Mouse (Mus musculus) kidney, embryonic 14.5 days (tissue): ENCODE measurements around the gene Ccm2. TPM values are rescaled to one million over a fixed set of nuclear protein-coding genes. Genes with fewer than 3 reads are reported as not detected.

Source experiments
- ATAC-seq: fragments of 200-750 bp; cut with Nextera tagmentation; 2 replicates; pipeline ENCODE4 v1.8.0; 2017; ENCODE audit warnings: moderate number of reproducible peaks, mild to moderate bottlenecking, moderate TSS enrichment, moderate library complexity; ENCODE audit not compliant: low FRiP score, low TSS enrichment
- H3K27ac ChIP-seq: fragments of 300-500 bp; sonication (generic); 2 replicates; pipeline ENCODE4 v1.5.1; 2014; ENCODE audit warnings: low read depth, mild to moderate bottlenecking, low read length, moderate library complexity, mixed read lengths
- H3K27me3 ChIP-seq: fragments of 300-500 bp; sonication (generic); 2 replicates; pipeline ENCODE4 v1.6.1; 2014; ENCODE audit warnings: mild to moderate bottlenecking, low read length; ENCODE audit not compliant: control insufficient read depth, insufficient read depth
- H3K36me3 ChIP-seq: fragments of 300-500 bp; sonication (generic); 2 replicates; pipeline ENCODE4 v1.6.1; 2014; ENCODE audit warnings: low read length, mixed read lengths; ENCODE audit not compliant: control insufficient read depth, insufficient read depth
- H3K4me1 ChIP-seq: fragments of 300-500 bp; sonication (generic); 2 replicates; pipeline ENCODE4 v1.6.1; 2014; ENCODE audit warnings: low read length, mixed read lengths; ENCODE audit not compliant: control insufficient read depth, insufficient read depth
- H3K4me2 ChIP-seq: fragments of 300-500 bp; sonication (generic); replicated peaks from 2 replicates; pipeline ENCODE4 v1.6.1; 2014; ENCODE audit warnings: low read depth, mild to moderate bottlenecking, low read length
- H3K4me3 ChIP-seq: fragments of 300-500 bp; sonication (generic); 2 replicates; pipeline ENCODE4 v1.5.1; 2014; ENCODE audit warnings: mild to moderate bottlenecking, low read length
- H3K9ac ChIP-seq: fragments of 300-500 bp; sonication (generic); 2 replicates; pipeline ENCODE4 v1.6.1; 2014; ENCODE audit warnings: low read depth, mild to moderate bottlenecking, low read length, moderate library complexity
- H3K9me3 ChIP-seq: fragments of 300-500 bp; sonication (generic); 2 replicates; pipeline ENCODE4 v1.6.1; 2016; ENCODE audit warnings: low read length; ENCODE audit not compliant: control insufficient read depth
- WGBS: fragments of 180-500 bp; shearing (Covaris S2); extraction: QIAGEN DNeasy Blood & Tissue Kit; methylation state at CpG from one replicate; pipeline ENCODE4 v1.1.7; 2014; 5-methylcytosine and 5-hydroxymethylcytosine counted together
- polyA plus RNA-seq: library from polyadenylated mRNA; unstranded; fragments of >200 nt; fragmentation: Nextera tagmentation; extraction: Ambion mirVana; gene quantifications from 2 replicates; pipeline ENCODE4 v1.2.1, GENCODE M21; 2014

Gene Ccm2
- polyA plus RNA-seq, 1 experiment from 2014 or later, result 94.4 TPM

DNA sequence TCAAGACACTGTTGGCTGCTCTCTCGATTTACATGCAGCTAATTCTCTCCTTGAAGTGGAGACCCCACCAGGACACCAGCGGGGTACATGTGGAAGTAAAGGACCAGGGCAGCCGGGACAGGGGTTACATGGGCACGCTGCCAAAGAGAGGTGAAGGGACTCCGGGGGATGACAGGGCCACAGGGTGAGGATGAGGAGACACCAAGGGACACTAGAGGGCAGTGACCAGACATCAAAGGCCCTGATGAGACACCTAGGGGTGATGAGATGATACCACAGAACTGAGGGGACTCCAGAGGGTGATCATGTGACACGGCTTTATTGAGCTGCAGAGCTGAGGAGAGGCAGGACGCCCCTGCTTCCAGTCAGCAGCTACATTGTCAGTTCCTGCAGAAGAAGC, 50.8 kb downstream of the Ccm2 start:
- H3K36me3 ChIP-seq, result peaks cover 61% of the 10 kb centered on the region
- 62% methylated on average over 7 of the region's 7 CpGs for WGBS
- H3K9ac ChIP-seq, result no peak overlapping the region

DNA sequence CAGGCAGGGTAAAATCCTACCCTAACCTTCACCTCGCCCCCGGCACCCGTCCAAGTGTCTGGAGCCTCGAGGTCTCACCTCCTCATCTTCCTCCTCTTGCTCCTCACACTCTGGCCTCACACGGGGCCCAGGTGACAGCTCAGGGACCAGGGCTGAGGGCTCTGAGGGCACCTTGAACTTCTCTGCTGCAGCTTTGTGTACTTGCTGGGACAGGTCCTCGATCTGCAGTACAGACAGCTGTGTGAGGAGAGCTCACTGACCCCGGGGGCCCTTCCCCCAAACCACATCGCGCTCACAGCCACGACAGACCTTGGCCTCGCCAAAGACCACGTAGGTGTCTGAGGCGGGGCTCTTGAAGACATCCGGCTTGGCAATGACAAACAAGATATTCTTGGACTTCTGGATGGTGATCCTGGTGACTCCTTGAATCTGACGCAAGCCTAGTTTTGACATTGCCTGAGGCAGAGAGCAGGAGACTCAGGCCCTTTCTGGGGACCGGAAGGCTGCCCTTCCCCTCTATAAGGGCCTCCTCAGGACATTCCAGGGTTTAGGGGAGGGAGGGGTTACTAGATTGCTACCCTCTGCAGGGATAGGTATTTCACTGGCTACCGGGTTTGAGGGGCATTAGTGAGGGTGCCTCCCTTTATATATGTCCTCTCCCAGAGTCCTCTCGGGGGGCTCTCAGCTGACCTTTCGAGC, 51.7 kb downstream of the Ccm2 start:
- Histone ChIP-seq H3K9me3 (no peaks in the 10 kb centered on the region), H3K4me2 (no peak overlapping the region), H3K4me1 (peaks cover 13% of the 10 kb centered on the region), H3K27me3 (no peaks in the 10 kb centered on the region), H3K4me3 (no peak overlapping the region), H3K27ac (no peak overlapping the region), H3K9ac (no peak overlapping the region), H3K36me3 (peaks cover 53% of the 10 kb centered on the region)
- ATAC-seq, result no peak
- 55% methylated on average over 19 of the region's 19 CpGs for WGBS

More for the DNA sequence above, 50.8 kb downstream of the Ccm2 start:
- Histone ChIP-seq H3K9me3 (no peaks in the 10 kb centered on the region), H3K4me3 (no peak overlapping the region), H3K27me3 (no peaks in the 10 kb centered on the region), H3K4me2 (no peak overlapping the region), H3K4me1 (peaks cover 12% of the 10 kb centered on the region), H3K27ac (no peak overlapping the region)
- no peak for ATAC-seq

DNA sequence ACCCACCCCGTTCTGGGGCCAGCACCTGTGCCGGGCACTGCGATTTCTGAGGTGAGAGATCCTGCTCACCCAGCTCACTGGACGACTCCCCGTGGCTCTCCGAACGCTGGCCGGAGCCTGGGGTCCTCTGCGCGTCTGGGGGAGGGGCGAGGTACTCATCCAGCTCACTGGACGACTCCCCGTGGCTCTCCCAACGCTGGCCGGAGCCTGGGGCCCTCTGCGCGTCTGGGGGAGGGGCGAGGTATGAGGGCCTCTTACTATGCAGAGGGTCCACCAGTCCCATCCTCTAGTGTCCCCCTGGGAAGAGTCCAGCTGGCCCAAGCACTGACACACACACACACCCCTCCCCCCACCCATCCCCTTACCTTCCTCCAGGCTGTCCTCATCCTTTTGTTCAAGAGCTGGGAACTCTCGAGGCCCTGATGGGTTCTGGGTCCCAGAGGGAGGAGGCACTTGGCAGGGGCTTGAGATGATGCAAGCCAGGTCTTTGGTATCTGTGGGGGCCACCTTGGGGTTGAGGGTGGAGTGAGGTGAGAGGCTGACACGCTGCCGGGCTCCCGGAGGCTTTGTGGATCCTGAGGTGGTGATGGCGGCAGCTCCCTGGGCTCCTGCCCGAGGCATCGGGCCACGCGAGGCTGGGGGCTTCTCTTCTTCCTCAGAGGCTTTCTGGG, 52.5 kb downstream of the Ccm2 start:
- Histone ChIP-seq H3K27me3 (no peaks in the 10 kb centered on the region), H3K4me3 (no peak overlapping the region), H3K36me3 (peaks cover 44% of the 10 kb centered on the region), H3K9me3 (no peaks in the 10 kb centered on the region), H3K4me1 (peaks cover 16% of the 10 kb centered on the region), H3K27ac (no peak overlapping the region), H3K4me2 (no peak overlapping the region), H3K9ac (no peak overlapping the region)
- ATAC-seq, result 0 out of 2 replicates have a peak, but pooled peaks have one; percentile 22
- 23% methylated on average over 26 of the region's 27 CpGs for WGBS

DNA sequence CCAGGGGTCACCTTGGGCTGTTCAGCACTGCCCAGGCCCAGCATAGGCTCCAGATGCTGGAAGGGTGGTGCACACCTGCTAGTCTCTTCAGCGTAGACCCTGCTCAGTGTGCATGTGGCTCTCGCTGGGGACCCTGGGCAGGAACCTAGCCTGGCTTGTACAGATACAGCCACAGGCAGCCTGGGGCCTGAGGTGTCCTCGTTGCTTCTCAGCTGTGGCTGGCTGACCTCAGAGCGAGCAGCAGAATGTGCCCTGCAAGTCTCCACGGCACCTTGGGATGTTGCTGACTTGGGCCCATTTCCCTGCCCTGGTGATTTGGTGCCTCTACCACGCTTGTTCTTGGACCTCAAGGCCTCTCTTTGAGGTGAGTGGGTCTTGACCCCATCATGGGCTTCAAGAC, 53.1 kb downstream of the Ccm2 start:
- H3K9me3 ChIP-seq, result no peaks in the 10 kb centered on the region
- peaks cover 21% of the 10 kb centered on the region for H3K4me1 ChIP-seq
- H3K36me3 ChIP-seq, result peaks cover 38% of the 10 kb centered on the region
- no peak overlapping the region for H3K27ac ChIP-seq
- no peak overlapping the region for H3K4me2 ChIP-seq
- H3K27me3 ChIP-seq, result peaks cover 3% of the 10 kb centered on the region; the same call in 1 of the 2 replicates
- H3K9ac ChIP-seq, result no peak overlapping the region
- ATAC-seq, result no peak
- WGBS, result 82% methylated on average over 6 of the region's 6 CpGs
- no peak overlapping the region for H3K4me3 ChIP-seq

DNA sequence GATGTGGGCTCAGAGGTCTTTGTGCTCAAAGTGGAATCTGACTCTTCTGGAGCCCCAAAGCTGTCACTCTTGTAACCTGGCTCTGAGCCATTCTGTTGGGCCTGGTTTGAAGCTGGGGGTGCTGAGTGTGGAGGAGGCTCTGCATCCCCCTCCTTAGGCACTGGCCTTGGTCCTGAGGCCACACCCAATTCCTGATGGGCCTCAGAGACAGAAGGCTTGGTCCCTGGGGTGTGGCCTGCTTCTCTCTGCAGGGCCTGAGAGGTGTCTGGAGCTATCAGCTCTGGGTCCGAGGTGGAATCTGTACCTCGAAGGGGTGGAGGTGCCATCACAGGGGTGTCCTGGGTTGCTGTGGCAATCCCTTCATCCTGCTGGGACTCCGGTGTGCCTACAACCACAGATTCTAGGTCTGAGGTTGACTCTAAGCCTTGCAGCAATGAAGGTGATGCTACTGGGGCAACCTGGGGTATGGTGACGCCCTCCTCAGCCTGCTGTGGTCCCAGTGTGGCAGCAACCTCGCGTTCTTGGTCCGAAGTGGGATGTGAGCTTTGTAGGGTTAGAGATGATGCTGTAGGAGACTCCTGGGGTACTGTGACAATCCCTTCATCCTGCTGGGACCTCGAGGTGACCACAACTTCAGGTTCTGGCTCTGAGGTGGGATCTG, 53.7 kb downstream of the Ccm2 start:
- no peak overlapping the region for H3K9ac ChIP-seq
- H3K4me2 ChIP-seq, result no peak overlapping the region
- ATAC-seq, result no peak
- H3K36me3 ChIP-seq, result peaks cover 32% of the 10 kb centered on the region
- H3K4me3 ChIP-seq, result no peak overlapping the region
- no peak overlapping the region for H3K27ac ChIP-seq
- H3K9me3 ChIP-seq, result no peaks in the 10 kb centered on the region
- peaks cover 21% of the 10 kb centered on the region for H3K4me1 ChIP-seq
- WGBS, result 83% methylated on average over 8 of the region's 8 CpGs
- H3K27me3 ChIP-seq, result peaks cover 8% of the 10 kb centered on the region; the same call in 1 of the 2 replicates

DNA sequence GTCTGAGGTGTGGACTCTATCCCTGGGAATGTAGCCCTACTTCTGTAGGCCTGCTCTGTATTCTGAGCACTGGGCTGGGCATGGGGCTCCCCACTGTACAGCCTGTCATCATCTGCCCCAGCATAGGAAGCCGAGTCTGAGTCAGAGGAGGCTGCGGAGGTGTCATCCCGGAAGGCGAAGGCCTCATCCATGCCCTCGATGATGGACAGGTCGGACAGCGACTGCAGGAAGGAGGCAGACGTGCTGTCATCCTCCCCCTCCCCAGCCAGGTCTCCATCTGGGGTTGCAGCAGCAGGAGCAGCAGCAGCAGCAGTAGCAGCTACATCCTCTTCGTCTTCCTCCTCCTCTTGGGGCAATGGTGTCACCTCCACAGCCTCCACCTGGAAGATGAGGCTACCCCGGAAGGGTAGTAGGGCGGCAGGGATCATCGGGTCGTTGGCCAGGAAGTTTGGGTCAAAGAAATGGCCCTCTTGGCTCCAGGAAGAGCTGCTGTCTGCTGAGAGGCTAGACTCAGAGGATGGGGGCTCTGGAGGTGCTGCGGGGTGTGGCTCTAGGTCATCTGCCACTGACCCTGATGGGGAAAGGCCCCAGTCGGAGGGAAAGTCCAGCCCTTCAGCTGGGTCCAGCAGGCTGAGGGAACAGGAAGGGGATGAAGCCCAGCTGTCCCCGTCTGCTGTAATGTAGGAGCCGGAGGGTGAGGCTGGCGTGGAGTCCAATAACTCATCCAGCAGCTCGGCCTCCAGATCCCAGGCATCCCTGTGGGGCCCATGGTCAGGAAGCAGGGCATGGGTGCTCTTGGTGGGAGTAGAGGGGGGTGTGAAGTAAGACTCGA, 55.2 kb downstream of the Ccm2 start:
- 53% methylated on average over 20 of the region's 20 CpGs for WGBS
- Histone ChIP-seq H3K27ac (no peak overlapping the region), H3K4me2 (no peak overlapping the region), H3K4me1 (peaks cover 21% of the 10 kb centered on the region), H3K9me3 (no peaks in the 10 kb centered on the region), H3K27me3 (peaks cover 22% of the 10 kb centered on the region), H3K4me3 (no peak overlapping the region), H3K9ac (no peak overlapping the region), H3K36me3 (peaks cover 17% of the 10 kb centered on the region)
- ATAC-seq, result no peak

DNA sequence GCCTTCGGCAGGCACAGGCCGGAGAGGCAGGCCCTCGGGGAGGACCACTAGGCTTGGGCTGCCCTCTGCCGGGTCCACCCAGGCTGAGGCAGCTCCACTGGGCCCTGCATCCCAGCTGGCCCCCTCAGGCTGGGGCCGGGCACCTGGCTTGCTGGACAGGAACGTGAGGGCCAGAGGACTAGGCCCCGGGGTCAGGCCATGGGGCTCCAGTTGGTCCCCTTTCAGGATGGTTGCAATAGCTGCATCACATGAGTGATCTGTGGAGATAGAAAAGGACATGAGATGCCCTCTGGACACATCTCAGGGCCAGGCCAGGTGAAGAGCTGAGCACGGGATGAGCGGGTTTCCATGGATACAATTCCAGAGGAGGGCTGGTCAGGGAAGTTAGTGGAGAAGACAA, 56.0 kb downstream of the Ccm2 start:
- Histone ChIP-seq H3K4me3 (no peak overlapping the region), H3K36me3 (peaks cover 9% of the 10 kb centered on the region; the same call in 1 of the 2 replicates), H3K4me1 (peaks cover 21% of the 10 kb centered on the region), H3K27ac (no peak overlapping the region), H3K9ac (no peak overlapping the region), H3K27me3 (peaks cover 22% of the 10 kb centered on the region), H3K9me3 (no peaks in the 10 kb centered on the region), H3K4me2 (no peak overlapping the region)
- WGBS, result 84% methylated on average over 9 of the region's 9 CpGs
- ATAC-seq, result no peak

DNA sequence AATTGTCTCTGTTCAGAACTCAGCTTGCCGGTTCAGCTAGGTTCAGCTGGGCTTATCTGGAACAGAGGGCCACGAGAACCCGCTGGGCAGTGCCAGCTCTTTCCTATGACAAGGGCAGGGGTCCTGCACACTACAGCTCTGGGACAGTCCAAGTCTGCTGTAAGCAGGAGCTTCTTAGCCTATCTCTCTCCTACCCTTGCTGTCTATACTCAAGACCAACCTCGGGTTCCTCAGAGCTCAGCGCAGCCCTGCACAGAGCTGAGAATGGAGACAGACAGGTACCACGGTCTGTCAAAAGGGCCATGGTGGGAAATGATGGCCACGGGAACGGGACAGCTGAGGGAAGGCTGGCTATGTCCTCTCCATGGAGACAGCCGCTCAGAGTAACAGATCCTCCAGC, 56.5 kb downstream of the Ccm2 start:
- no peak for ATAC-seq

More for the DNA sequence above, 56.5 kb downstream of the Ccm2 start:
- WGBS, result 79% methylated on average over 9 of the region's 9 CpGs
- Histone ChIP-seq H3K36me3 (peaks cover 4% of the 10 kb centered on the region; the same call in 1 of the 2 replicates), H3K9ac (no peak overlapping the region), H3K4me3 (no peak overlapping the region), H3K4me2 (no peak overlapping the region), H3K27me3 (peaks cover 22% of the 10 kb centered on the region), H3K9me3 (no peaks in the 10 kb centered on the region), H3K27ac (no peak overlapping the region), H3K4me1 (peaks cover 20% of the 10 kb centered on the region)
